Mouse (Mus musculus): Measurements from ENCODE around the gene Kif16b. TPM values are rescaled to one million over a fixed set of nuclear protein-coding genes. Genes with fewer than 3 reads are reported as not detected.

Kif16b gene
- total and polyA plus RNA-seq, 3 experiments = 7.8 to 9.5 (median 8.0) TPM

DNA sequence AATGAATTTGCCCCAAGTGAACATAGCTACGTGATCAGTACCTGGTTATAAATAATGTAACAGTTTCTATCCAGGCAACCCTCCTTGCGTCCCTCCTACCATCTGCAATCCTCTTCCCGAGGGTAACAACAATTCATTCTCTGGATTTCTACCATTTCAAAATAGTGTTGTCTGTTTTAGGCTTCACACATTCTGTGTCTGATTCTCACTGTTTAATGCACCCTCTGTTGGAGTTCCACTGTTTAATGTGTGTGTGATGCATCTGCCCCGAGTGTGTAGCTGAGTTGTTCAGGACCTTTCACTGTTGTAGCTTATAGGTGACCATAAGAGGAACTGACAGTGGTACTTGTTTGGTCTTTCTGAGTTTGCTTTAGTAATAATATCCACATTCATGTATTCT, 275.6 kb downstream of the Kif16b start:
- Histone ChIP-seq H3K27ac (ENCODE audit: insufficient read depth, low read depth) (no peak overlapping the region), H3K9me3 (replicated peaks; ENCODE audit: low read length) (no peaks in the 10 kb centered on the region), H3K4me2 (ENCODE audit: insufficient read depth, low read depth, poor library complexity, severe bottlenecking) (no peak overlapping the region), H3K4me1 (ENCODE audit: control insufficient read depth in 1 of 2, insufficient read depth in 2 of 2) (no peaks in the 10 kb centered on the region), H3K79me2 (replicated peaks; ENCODE audit: control insufficient read depth, extremely low read depth, insufficient read depth, poor library complexity, severe bottlenecking) (no peaks in the 10 kb centered on the region), H3K36me3 (replicated peaks in 1 of 2; ENCODE audit: control insufficient read depth in 1 of 2, insufficient read depth in 1 of 2, low read length in 1 of 2) (no peaks in the 10 kb centered on the region), H3K4me3 (replicated peaks in 1 of 3; ENCODE audit: low read depth in 2 of 3, low read length in 2 of 3, poor library complexity in 1 of 3) (no peak overlapping the region), H3K27me3 (replicated peaks) (no peaks in the 10 kb centered on the region), H3K9ac (ENCODE audit: insufficient read depth, low read depth) (no peak overlapping the region)
- dilution Hi-C loops (cut with MboI; ENCODE audit: extremely low pct_ligation_motif_present, extremely low pct_unique_long_range_greater_than_20kb, low sequenced_read_pairs) = no loop called here
- in situ Hi-C loops (cut with MboI; ENCODE audit: low pct_ligation_motif_present, low pct_unique_long_range_greater_than_20kb, low sequenced_read_pairs) = no loop called here
- DNase-seq (ENCODE audit: extremely low read depth) = no peak
- TF ChIP-seq HCFC1 (IDR thresholded peaks at IDR 0.05; ENCODE audit: low read depth, low read length) = no peak
- TF ChIP-seq CHD2 (IDR thresholded peaks at IDR 0.05; ENCODE audit: low read length) = no peak
- TF ChIP-seq IRF4 (IDR thresholded peaks at IDR 0.05; ENCODE audit: low read depth, low read length) = no peak
- no peak for TF ChIP-seq E2F4 (IDR thresholded peaks at IDR 0.05; ENCODE audit: insufficient replicate concordance, low read depth, low read length)
- no peak for TF ChIP-seq MAZ (IDR thresholded peaks at IDR 0.05; ENCODE audit: low read depth, low read length)
- TF ChIP-seq USF1 (IDR thresholded peaks at IDR 0.05; ENCODE audit: low read depth, low read length) = no peak
- TF ChIP-seq ZNF384 (IDR thresholded peaks at IDR 0.05; ENCODE audit: low read depth, low read length) = no peak

DNA sequence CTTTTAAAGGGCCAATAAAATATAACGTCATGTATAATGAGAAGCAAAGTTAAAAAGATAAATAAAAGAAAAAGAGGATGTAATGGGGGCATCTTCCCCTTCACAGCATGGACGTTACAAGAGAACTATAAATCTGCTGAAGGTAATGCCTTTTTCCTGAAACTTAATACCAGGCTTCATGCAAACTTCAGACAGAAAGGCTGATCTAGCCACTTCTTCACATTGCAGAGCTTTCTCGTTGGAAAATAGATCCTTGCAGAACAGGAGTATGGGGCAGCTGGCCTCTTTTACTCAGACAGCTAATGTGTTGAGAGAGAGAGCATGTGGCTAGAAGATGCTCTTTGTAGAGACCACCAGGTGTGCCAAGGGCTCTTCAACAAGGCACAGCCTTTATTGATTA, 276.2 kb downstream of the Kif16b start:
- Histone ChIP-seq H3K27ac (ENCODE audit: insufficient read depth, low read depth) (no peak overlapping the region), H3K27me3 (replicated peaks) (no peaks in the 10 kb centered on the region), H3K79me2 (replicated peaks; ENCODE audit: control insufficient read depth, extremely low read depth, insufficient read depth, poor library complexity, severe bottlenecking) (no peaks in the 10 kb centered on the region), H3K9ac (ENCODE audit: insufficient read depth, low read depth) (no peak overlapping the region), H3K9me3 (replicated peaks; ENCODE audit: low read length) (no peaks in the 10 kb centered on the region), H3K4me2 (ENCODE audit: insufficient read depth, low read depth, poor library complexity, severe bottlenecking) (no peak overlapping the region), H3K4me1 (ENCODE audit: control insufficient read depth in 1 of 2, insufficient read depth in 2 of 2) (no peaks in the 10 kb centered on the region), H3K4me3 (replicated peaks in 1 of 3; ENCODE audit: low read depth in 2 of 3, low read length in 2 of 3, poor library complexity in 1 of 3) (no peak overlapping the region), H3K36me3 (replicated peaks in 1 of 2; ENCODE audit: control insufficient read depth in 1 of 2, insufficient read depth in 1 of 2, low read length in 1 of 2) (no peaks in the 10 kb centered on the region)
- in situ Hi-C loops (cut with MboI; ENCODE audit: low pct_ligation_motif_present, low pct_unique_long_range_greater_than_20kb, low sequenced_read_pairs) (no loop called here), dilution Hi-C loops (cut with MboI; ENCODE audit: extremely low pct_ligation_motif_present, extremely low pct_unique_long_range_greater_than_20kb, low sequenced_read_pairs) (no loop called here)
- DNase-seq (ENCODE audit: extremely low read depth) = no peak
- TF ChIP-seq KAT2A (IDR thresholded peaks at IDR 0.05; ENCODE audit: insufficient replicate concordance, low read length) = no peak

DNA sequence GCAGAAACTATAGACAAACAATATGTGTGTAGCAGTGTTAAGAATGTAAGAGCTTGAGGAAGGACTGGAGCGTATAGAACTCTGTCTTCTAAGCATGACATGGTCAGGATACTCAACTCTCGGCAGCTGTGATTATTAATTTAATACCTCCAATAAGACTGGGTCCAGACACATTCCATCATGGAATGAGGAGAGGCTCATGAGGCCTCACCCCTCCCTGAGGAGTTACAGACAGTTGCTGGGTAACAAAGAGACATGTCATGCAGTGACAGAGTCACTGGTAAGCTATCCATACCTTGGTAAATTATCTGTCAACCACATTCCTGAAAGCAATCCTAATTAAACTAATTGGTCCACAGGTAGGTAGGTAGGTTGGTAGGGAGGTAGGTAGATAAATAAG, 277.1 kb downstream of the Kif16b start:
- H3K9ac ChIP-seq (ENCODE audit: insufficient read depth, low read depth) = no peak overlapping the region
- no peaks in the 10 kb centered on the region for H3K9me3 ChIP-seq (replicated peaks; ENCODE audit: low read length)
- H3K4me2 ChIP-seq (ENCODE audit: insufficient read depth, low read depth, poor library complexity, severe bottlenecking) = no peak overlapping the region
- H3K36me3 ChIP-seq (replicated peaks in 1 of 2; ENCODE audit: control insufficient read depth in 1 of 2, insufficient read depth in 1 of 2, low read length in 1 of 2) = peaks cover 2 to 5% of the 10 kb centered on the region in 2 experiments
- H3K27ac ChIP-seq (ENCODE audit: insufficient read depth, low read depth) = no peak overlapping the region
- H3K79me2 ChIP-seq (replicated peaks; ENCODE audit: control insufficient read depth, extremely low read depth, insufficient read depth, poor library complexity, severe bottlenecking) = no peaks in the 10 kb centered on the region
- H3K4me1 ChIP-seq (ENCODE audit: control insufficient read depth in 1 of 2, insufficient read depth in 2 of 2) = no peaks in the 10 kb centered on the region
- TF ChIP-seq NELFE (IDR thresholded peaks at IDR 0.05; ENCODE audit: low read depth, low read length) = no peak
- H3K4me3 ChIP-seq (replicated peaks in 1 of 3; ENCODE audit: low read depth in 2 of 3, low read length in 2 of 3, poor library complexity in 1 of 3) = no peak overlapping the region
- H3K27me3 ChIP-seq (replicated peaks) = no peaks in the 10 kb centered on the region
- dilution Hi-C loops (cut with MboI; ENCODE audit: extremely low pct_ligation_motif_present, extremely low pct_unique_long_range_greater_than_20kb, low sequenced_read_pairs) = no loop called here
- in situ Hi-C loops (cut with MboI; ENCODE audit: low pct_ligation_motif_present, low pct_unique_long_range_greater_than_20kb, low sequenced_read_pairs) = no loop called here
- DNase-seq (ENCODE audit: extremely low read depth) = no peak

All from CH12.LX (cell line).